Mouse (Mus musculus) brain, embryonic 14.5 days (tissue): ENCODE results near the gene Prkca.

Source experiments
- CTCF ChIP-seq: fragments of 200-500 bp; IDR thresholded peaks from 2 replicates; pipeline ENCODE4 v1.5.1; 2012; ENCODE audit warnings: inconsistent platforms, mild to moderate bottlenecking, moderate library complexity, borderline replicate concordance; ENCODE audit not compliant: insufficient read depth, insufficient read length; ENCODE audit errors: extremely low read depth
- POLR2A ChIP-seq: fragments of 200-500 bp; IDR thresholded peaks from 2 replicates; pipeline ENCODE4 v1.6.1; 2012; ENCODE audit warnings: mild to moderate bottlenecking, inconsistent platforms, borderline replicate concordance; ENCODE audit not compliant: poor library complexity, insufficient read depth, insufficient read length, severe bottlenecking; ENCODE audit errors: extremely low read depth

DNA sequence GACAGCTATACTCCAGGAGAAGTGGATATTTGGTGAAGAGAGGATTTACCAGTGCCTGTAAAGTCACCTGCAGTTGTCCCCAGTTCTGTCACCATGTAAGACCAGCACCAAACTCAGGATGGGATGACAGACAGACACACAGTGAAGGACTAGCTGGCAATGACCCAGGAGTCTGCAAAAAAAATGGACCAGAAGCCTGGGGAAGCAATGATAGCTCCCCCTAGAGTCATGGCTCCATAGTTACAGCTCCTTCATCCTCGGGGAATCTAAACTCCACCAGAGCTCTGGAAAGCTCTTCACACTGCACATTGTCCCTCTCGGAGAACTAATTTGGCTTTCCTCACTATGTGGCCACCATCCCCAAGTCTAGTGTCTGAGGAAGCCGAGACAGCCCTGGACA lies 430.4 kb downstream of the Prkca start:
- no peak for TF ChIP-seq POLR2A
- TF ChIP-seq CTCF, result peak; percentile 32; the same call in 1 of the 2 replicates
